Comparison of ENCODE assay signal across 8 mouse cellular contexts in genomic region chr13:55414743-55415380, GRCm38 (mm10). TPM values are rescaled to one million over a fixed set of nuclear protein-coding genes. Genes with fewer than 3 reads are reported as not detected.
A peak's percentile ranks its signal among the peaks of the same experiment; 100 is the strongest.
DNase-seq lines count a peak whose midpoint lies in the region; ATAC-seq lines count a peak whose summit lies in the region.

Gene Pfn3 (minus strand): TSS chr13:55415232.

- peak within 1 kb of the TSS; percentile 73 for H3K9ac ChIP-seq in embryonic facial prominence, embryonic 13.5 days
- peak within 1 kb of the TSS; percentile 56; the same call in 1 of the 2 replicates for H3K9ac ChIP-seq in lung, embryonic 16.5 days (ENCODE audit: low read length)

- peak within 1 kb of the TSS; percentile 44 for H3K4me3 ChIP-seq in embryonic facial prominence, embryonic 13.5 days
- H3K4me3 ChIP-seq in hindbrain, embryonic 10.5 days, result peak within 1 kb of the TSS; percentile 53
- H3K4me3 ChIP-seq in lung, embryonic 16.5 days (ENCODE audit: low read length), result peak within 1 kb of the TSS; percentile 37

- H3K4me1 ChIP-seq in embryonic facial prominence, embryonic 13.5 days, result peaks cover 14% of the 10 kb centered on the region
- H3K4me1 ChIP-seq in hindbrain, embryonic 10.5 days (replicated peaks), result peaks cover 14% of the 10 kb centered on the region
- peaks cover 5% of the 10 kb centered on the region for H3K4me1 ChIP-seq in lung, embryonic 16.5 days (replicated peaks; ENCODE audit: control insufficient read depth, insufficient read depth, low read length)

- no peaks in the 10 kb centered on the region for H3K9me3 ChIP-seq in embryonic facial prominence, embryonic 13.5 days
- H3K9me3 ChIP-seq in hindbrain, embryonic 10.5 days, result no peaks in the 10 kb centered on the region
- no peaks in the 10 kb centered on the region for H3K9me3 ChIP-seq in lung, embryonic 16.5 days (ENCODE audit: control insufficient read depth, low read length)

- peaks cover 55% of the 10 kb centered on the region for H3K27me3 ChIP-seq in embryonic facial prominence, embryonic 13.5 days
- H3K27me3 ChIP-seq in hindbrain, embryonic 10.5 days (ENCODE audit: insufficient read depth, poor library complexity, severe bottlenecking), result peaks cover 71% of the 10 kb centered on the region
- H3K27me3 ChIP-seq in lung, embryonic 16.5 days (ENCODE audit: control insufficient read depth, insufficient read depth, low read depth, low read length), result peaks cover 24% of the 10 kb centered on the region

- H3K36me3 ChIP-seq in embryonic facial prominence, embryonic 13.5 days, result no peaks in the 10 kb centered on the region
- no peaks in the 10 kb centered on the region for H3K36me3 ChIP-seq in hindbrain, embryonic 10.5 days
- H3K36me3 ChIP-seq in lung, embryonic 16.5 days (ENCODE audit: control insufficient read depth, insufficient read depth, low read length), result no peaks in the 10 kb centered on the region

- WGBS in embryonic facial prominence, embryonic 13.5 days, result 7% methylated on average over 41 of the region's 41 CpGs
- 11% methylated on average over 41 of the region's 41 CpGs for WGBS in hindbrain, embryonic 10.5 days
- 10% methylated on average over 41 of the region's 41 CpGs for WGBS in lung, embryonic 16.5 days

- no peak for ATAC-seq in embryonic facial prominence, embryonic 13.5 days (ENCODE audit: insufficient number of reproducible peaks, insufficient read depth, low FRiP score, low TSS enrichment, low read depth)
- peak; percentile 44; the same call in 1 of the 2 replicates for ATAC-seq in lung, embryonic 16.5 days (ENCODE audit: low read depth)

- H3K4me2 ChIP-seq in embryonic facial prominence, embryonic 13.5 days, result peak within 1 kb of the TSS; percentile 76
- peak within 1 kb of the TSS; percentile 54 for H3K4me2 ChIP-seq in lung, embryonic 16.5 days (ENCODE audit: low read depth, low read length)

- peak; percentile 32 to 49 for DNase-seq in cerebellum, postnatal 25 days
- DNase-seq in cerebellum, adult 9-10 months, result no peak
- DNase-seq in hindbrain, embryonic 10.5 days (ENCODE audit: low spot score), result peak; percentile 53
- DNase-seq in layer of hippocampus, adult 9-11 months, result peak; percentile 82
- DNase-seq in right cerebral cortex, postnatal 14 days, result peak; percentile 79
- DNase-seq in thymus, postnatal 25 days, result no peak

- H3K27ac ChIP-seq in embryonic facial prominence, embryonic 13.5 days, result no peak within 1 kb of the TSS
- 0 out of 2 replicates have a peak within 1 kb of the TSS, but pooled peaks have one; percentile 56 for H3K27ac ChIP-seq in hindbrain, embryonic 10.5 days
- H3K27ac ChIP-seq in lung, embryonic 16.5 days (ENCODE audit: low read length), result no peak within 1 kb of the TSS

RNA-seq across cellular contexts. Expression of gene Pfn3, which starts in this region (rescaled TPM):
- not detected in 2 replicates for polyA plus RNA-seq in embryonic facial prominence, embryonic 13.5 days (2015; fragmentation: Nextera tagmentation; extraction: Ambion mirVana)
- polyA plus RNA-seq in hindbrain, embryonic 10.5 days (2016; fragmentation: Nextera tagmentation; extraction: Ambion mirVana), result not detected in 2 replicates
- polyA plus RNA-seq in lung, embryonic 16.5 days (2015; fragmentation: Nextera tagmentation; extraction: Ambion mirVana), result not detected in 2 replicates

Comparison
In these comparisons a context has a peak if more than half of its experiments do, and no peak if none do; other contexts are left out.
1. DNase-seq: peak in cerebellum, postnatal 25 days (2 of 2), layer of hippocampus, adult 9-11 months (single experiment) and right cerebral cortex, postnatal 14 days (single experiment); none in cerebellum, adult 9-10 months (single experiment) and thymus, postnatal 25 days (single experiment).
2. Peak in DNase-seq, H3K4me3 ChIP-seq and H3K27ac ChIP-seq in hindbrain, embryonic 10.5 days; RNA of the gene not detected or under 1 TPM.
3. Peak in ATAC-seq, H3K4me3 ChIP-seq, H3K9ac ChIP-seq and H3K4me2 ChIP-seq in lung, embryonic 16.5 days; RNA of the gene not detected or under 1 TPM.
4. Peak in every context shown above with its lines, with median percentiles within 50 percentile points of each other: H3K4me3 ChIP-seq.